Mouse (Mus musculus): Measurements from ENCODE around the gene Hpn. TPM values are rescaled to one million over a fixed set of nuclear protein-coding genes. Genes with fewer than 3 reads are reported as not detected.

The Hpn gene
- 5.0 TPM for polyA plus RNA-seq (2015; fragmentation: Illumina TruSeq; extraction: RNeasy Lipid Tissue Mini Kit (QIAGEN cat#74804); ENCODE audit: insufficient read depth, low replicate concordance)

GRCm38 (mm10) chr7:31115182-31115581 lies at the start of gene Hpn:
TSS of gene Hpn (minus strand) at chr7:31115290.

GRCm38 (mm10) chr7:31155296-31156033 lies 40.4 kb upstream of the Hpn start, which contains the start of gene Gramd1a:
TSS of gene Gramd1a (minus strand) at chr7:31155896.

GRCm38 (mm10) chr7:31126851-31127724 lies 12.0 kb upstream of the Hpn start, which contains the start of gene Scn1b:
TSS of gene Scn1b (minus strand) at chr7:31127003.

GRCm38 (mm10) chr7:31076492-31076891 lies 38.6 kb downstream of the Hpn start, which contains the start of gene Fxyd3:
TSS of gene Fxyd3 (minus strand) at chr7:31076704.

GRCm38 (mm10) chr7:31059108-31059507 lies 56.0 kb downstream of the Hpn start, which contains the start of gene Lgi4:
TSS of gene Lgi4 (plus strand) at chr7:31059342.

GRCm38 (mm10) chr7:31057071-31057470 lies 58.0 kb downstream of the Hpn start, which contains the start of gene Fxyd1:
TSS of gene Fxyd1 (minus strand) at chr7:31057199.

GRCm38 (mm10) chr7:31051321-31052021 lies 63.6 kb downstream of the Hpn start, which contains the start of gene Fxyd7:
TSS of gene Fxyd7 (minus strand) at chr7:31051467.

Other genes with a start within 250 kb of the Hpn start
- 692 TPM for gene Cd22, start 234.9 kb downstream of the Hpn start, polyA plus RNA-seq (2015; fragmentation: Illumina TruSeq; extraction: RNeasy Lipid Tissue Mini Kit (QIAGEN cat#74804); ENCODE audit: insufficient read depth, low replicate concordance)
- gene Mag, start 200.4 kb downstream of the Hpn start, polyA plus RNA-seq (2015; fragmentation: Illumina TruSeq; extraction: RNeasy Lipid Tissue Mini Kit (QIAGEN cat#74804); ENCODE audit: insufficient read depth, low replicate concordance), result 1.0 TPM
- not detected for gene Hamp2, start 190.6 kb downstream of the Hpn start, polyA plus RNA-seq (2015; fragmentation: Illumina TruSeq; extraction: RNeasy Lipid Tissue Mini Kit (QIAGEN cat#74804); ENCODE audit: insufficient read depth, low replicate concordance)
- gene Hamp, start 171.3 kb downstream of the Hpn start, polyA plus RNA-seq (2015; fragmentation: Illumina TruSeq; extraction: RNeasy Lipid Tissue Mini Kit (QIAGEN cat#74804); ENCODE audit: insufficient read depth, low replicate concordance), result not detected
- gene Usf2, start 158.5 kb downstream of the Hpn start, polyA plus RNA-seq (2015; fragmentation: Illumina TruSeq; extraction: RNeasy Lipid Tissue Mini Kit (QIAGEN cat#74804); ENCODE audit: insufficient read depth, low replicate concordance), result 183 TPM
- gene Lsr, start 141.8 kb downstream of the Hpn start, polyA plus RNA-seq (2015; fragmentation: Illumina TruSeq; extraction: RNeasy Lipid Tissue Mini Kit (QIAGEN cat#74804); ENCODE audit: insufficient read depth, low replicate concordance), result 2.4 TPM
- 0.69 TPM for gene Fam187b, start 141.5 kb downstream of the Hpn start, polyA plus RNA-seq (2015; fragmentation: Illumina TruSeq; extraction: RNeasy Lipid Tissue Mini Kit (QIAGEN cat#74804); ENCODE audit: insufficient read depth, low replicate concordance)
- 388 TPM for gene Fxyd5, start 72.8 kb downstream of the Hpn start, polyA plus RNA-seq (2015; fragmentation: Illumina TruSeq; extraction: RNeasy Lipid Tissue Mini Kit (QIAGEN cat#74804); ENCODE audit: insufficient read depth, low replicate concordance)
- gene Fxyd7, start 63.8 kb downstream of the Hpn start, polyA plus RNA-seq (2015; fragmentation: Illumina TruSeq; extraction: RNeasy Lipid Tissue Mini Kit (QIAGEN cat#74804); ENCODE audit: insufficient read depth, low replicate concordance), result not detected
- gene Fxyd1, start 58.1 kb downstream of the Hpn start, polyA plus RNA-seq (2015; fragmentation: Illumina TruSeq; extraction: RNeasy Lipid Tissue Mini Kit (QIAGEN cat#74804); ENCODE audit: insufficient read depth, low replicate concordance), result 18.1 TPM
- gene Lgi4, start 55.9 kb downstream of the Hpn start, polyA plus RNA-seq (2015; fragmentation: Illumina TruSeq; extraction: RNeasy Lipid Tissue Mini Kit (QIAGEN cat#74804); ENCODE audit: insufficient read depth, low replicate concordance), result 0.84 TPM
- 2.1 TPM for gene Fxyd3, start 38.6 kb downstream of the Hpn start, polyA plus RNA-seq (2015; fragmentation: Illumina TruSeq; extraction: RNeasy Lipid Tissue Mini Kit (QIAGEN cat#74804); ENCODE audit: insufficient read depth, low replicate concordance)
- 12.2 TPM for gene Scn1b, start 11.7 kb upstream of the Hpn start, polyA plus RNA-seq (2015; fragmentation: Illumina TruSeq; extraction: RNeasy Lipid Tissue Mini Kit (QIAGEN cat#74804); ENCODE audit: insufficient read depth, low replicate concordance)
- 115 TPM for gene Gramd1a, start 40.6 kb upstream of the Hpn start, polyA plus RNA-seq (2015; fragmentation: Illumina TruSeq; extraction: RNeasy Lipid Tissue Mini Kit (QIAGEN cat#74804); ENCODE audit: insufficient read depth, low replicate concordance)
- not detected for gene Scgb2b2, start 175.2 kb upstream of the Hpn start, polyA plus RNA-seq (2015; fragmentation: Illumina TruSeq; extraction: RNeasy Lipid Tissue Mini Kit (QIAGEN cat#74804); ENCODE audit: insufficient read depth, low replicate concordance)
- gene Scgb1b2, start 176.5 kb upstream of the Hpn start, polyA plus RNA-seq (2015; fragmentation: Illumina TruSeq; extraction: RNeasy Lipid Tissue Mini Kit (QIAGEN cat#74804); ENCODE audit: insufficient read depth, low replicate concordance), result not detected
- not detected for gene Scgb2b3, start 246.8 kb upstream of the Hpn start, polyA plus RNA-seq (2015; fragmentation: Illumina TruSeq; extraction: RNeasy Lipid Tissue Mini Kit (QIAGEN cat#74804); ENCODE audit: insufficient read depth, low replicate concordance)